Mouse (Mus musculus): ENCODE measurements around the gene Atp2b2. TPM values are rescaled to one million over a fixed set of nuclear protein-coding genes. Genes with fewer than 3 reads are reported as not detected.

The Atp2b2 gene
- polyA plus RNA-seq, 1 experiment from 2014 or later = 1.1 TPM

DNA sequence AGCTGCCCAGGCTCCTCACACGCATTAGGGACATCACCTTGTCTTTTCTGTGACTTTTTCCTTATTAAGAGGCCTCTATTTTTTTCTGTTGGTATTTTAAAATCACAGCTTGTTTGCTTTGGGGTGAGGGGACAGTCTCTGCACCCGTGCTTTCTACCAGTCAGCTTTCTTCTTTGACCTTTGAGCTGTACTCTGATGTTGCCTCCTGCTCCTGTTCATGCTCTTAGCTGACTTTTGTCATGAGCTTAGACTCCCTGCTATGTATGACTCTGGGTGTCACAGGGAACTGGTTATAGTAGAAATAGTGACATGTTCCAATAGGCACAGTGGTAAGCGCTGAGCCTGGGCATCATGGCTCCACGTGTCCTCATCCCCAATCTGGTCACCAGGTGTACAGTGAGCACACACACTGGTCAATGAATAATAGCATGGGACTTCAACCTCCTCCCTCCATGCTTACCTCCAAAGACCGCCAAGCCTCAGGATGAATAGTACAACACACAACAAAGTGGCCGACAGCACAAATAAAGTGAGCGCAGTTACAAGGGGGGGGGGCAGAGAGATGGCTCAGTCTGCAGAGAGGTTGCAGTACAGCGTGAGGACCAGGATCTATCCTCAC, 163.8 kb downstream of the Atp2b2 start:
- Histone ChIP-seq H3K27ac (replicated peaks) (no peak overlapping the region), H3K27me3 (replicated peaks; ENCODE audit: low read depth, poor library complexity, severe bottlenecking) (no peaks in the 10 kb centered on the region), H3K4me3 (no peak overlapping the region), H3K36me3 (replicated peaks) (no peaks in the 10 kb centered on the region), H3K4me1 (no peaks in the 10 kb centered on the region), H3K9me3 (no peaks in the 10 kb centered on the region)
- DNase-seq (ENCODE audit: low spot score) = no peak
- WGBS = 85% methylated on average over 8 of the region's 8 CpGs

DNA sequence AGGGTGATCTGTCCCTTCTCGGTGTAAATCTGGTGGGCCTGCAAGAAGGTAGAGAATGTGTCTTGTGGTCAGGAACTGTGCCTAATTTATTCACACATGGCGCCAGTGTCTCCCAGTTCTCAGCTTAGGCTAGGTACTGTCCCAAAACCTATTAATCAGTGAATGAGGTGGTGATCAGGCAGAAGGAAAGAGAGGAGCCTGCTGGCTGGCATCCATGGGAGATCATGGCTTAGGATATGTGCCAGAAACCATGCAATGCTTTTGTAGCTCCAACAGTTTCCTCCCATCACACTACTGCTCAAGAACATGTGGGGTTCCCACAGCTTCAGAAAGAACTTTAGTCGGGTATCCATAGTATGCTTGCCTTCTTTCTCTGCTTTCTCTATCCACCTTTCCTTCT, 165.8 kb downstream of the Atp2b2 start:
- 84% methylated on average over 3 of the region's 3 CpGs for WGBS
- Histone ChIP-seq H3K36me3 (replicated peaks) (no peaks in the 10 kb centered on the region), H3K4me1 (no peaks in the 10 kb centered on the region), H3K27me3 (replicated peaks; ENCODE audit: low read depth, poor library complexity, severe bottlenecking) (no peaks in the 10 kb centered on the region), H3K9me3 (no peaks in the 10 kb centered on the region), H3K27ac (replicated peaks) (no peak overlapping the region), H3K4me3 (no peak overlapping the region)
- no peak for DNase-seq (ENCODE audit: low spot score)

DNA sequence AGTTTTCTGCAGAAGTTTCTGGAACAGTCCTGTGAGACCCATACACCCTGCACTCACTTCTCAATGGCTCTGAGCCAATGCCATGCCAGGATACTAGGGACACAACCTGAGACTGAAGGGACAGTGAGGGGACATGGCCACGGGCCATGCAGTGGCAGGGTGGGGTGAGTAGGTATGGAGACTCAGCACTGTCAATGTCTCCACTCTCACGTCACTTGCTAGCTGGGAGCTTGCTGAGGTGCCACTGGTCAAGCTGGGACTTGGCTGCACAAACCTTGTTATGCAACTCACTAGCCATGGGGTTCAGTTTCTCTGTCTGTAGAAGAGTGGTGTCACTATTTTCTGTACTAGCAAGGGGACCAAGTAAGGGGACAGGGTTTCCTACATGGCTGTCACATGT, 167.2 kb downstream of the Atp2b2 start:
- DNase-seq (ENCODE audit: low spot score) = no peak
- no peaks in the 10 kb centered on the region for H3K4me1 ChIP-seq
- H3K27me3 ChIP-seq (replicated peaks; ENCODE audit: low read depth, poor library complexity, severe bottlenecking) = no peaks in the 10 kb centered on the region
- 62% methylated on average over 2 of the region's 2 CpGs for WGBS
- no peak overlapping the region for H3K4me3 ChIP-seq
- no peaks in the 10 kb centered on the region for H3K9me3 ChIP-seq
- H3K36me3 ChIP-seq (replicated peaks) = no peaks in the 10 kb centered on the region
- H3K27ac ChIP-seq (replicated peaks) = no peak overlapping the region

DNA sequence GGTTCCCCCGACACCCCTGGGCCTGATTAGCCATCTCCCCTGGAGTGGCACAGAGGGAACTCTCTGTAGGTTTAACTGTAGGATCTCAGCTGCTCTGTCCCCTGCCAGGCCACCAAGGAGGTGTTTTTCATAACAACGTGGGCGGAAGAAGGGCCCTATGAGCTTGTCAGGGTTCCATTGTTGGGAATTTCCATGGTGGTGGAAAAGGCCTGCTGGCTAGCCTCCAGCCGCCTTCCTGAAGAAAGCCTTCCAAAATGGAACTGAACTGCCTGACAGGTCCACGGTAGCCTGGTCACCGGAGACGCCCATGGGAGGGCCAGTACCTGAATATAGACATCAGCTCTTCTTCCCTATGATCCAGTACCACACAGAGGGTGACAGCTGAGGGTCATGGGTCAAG, 169.8 kb downstream of the Atp2b2 start:
- no peak overlapping the region for H3K27ac ChIP-seq (replicated peaks)
- no peak overlapping the region for H3K4me3 ChIP-seq
- no peak for DNase-seq (ENCODE audit: low spot score)
- H3K36me3 ChIP-seq (replicated peaks) = no peaks in the 10 kb centered on the region
- 72% methylated on average over 7 of the region's 7 CpGs for WGBS
- no peaks in the 10 kb centered on the region for H3K9me3 ChIP-seq
- H3K27me3 ChIP-seq (replicated peaks; ENCODE audit: low read depth, poor library complexity, severe bottlenecking) = no peaks in the 10 kb centered on the region
- no peaks in the 10 kb centered on the region for H3K4me1 ChIP-seq

DNA sequence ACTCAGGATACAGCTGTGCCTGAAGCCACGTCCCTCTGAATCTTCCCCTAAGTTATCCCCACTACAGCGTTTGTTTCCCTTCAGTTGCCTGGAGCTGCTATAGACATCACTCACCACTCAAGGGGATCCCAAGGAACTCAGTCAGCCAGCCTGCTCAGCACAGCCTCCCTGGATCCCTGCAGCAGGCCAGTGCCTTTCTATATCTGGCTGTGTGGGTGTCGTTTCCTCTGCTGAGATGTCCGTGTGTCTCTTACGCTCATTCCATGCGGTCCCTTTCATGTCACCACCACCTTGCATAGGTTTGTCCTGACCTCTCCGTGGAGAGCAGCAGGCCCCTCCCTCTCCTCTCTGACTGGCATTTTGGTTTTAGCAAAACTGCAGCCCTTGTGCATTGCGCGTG, 171.6 kb downstream of the Atp2b2 start:
- peaks cover 1% of the 10 kb centered on the region; the same call in 1 of the 2 replicates for H3K4me1 ChIP-seq
- no peaks in the 10 kb centered on the region; the same call in 1 of the 2 replicates for H3K27me3 ChIP-seq (replicated peaks; ENCODE audit: low read depth, poor library complexity, severe bottlenecking)
- H3K27ac ChIP-seq (replicated peaks) = no peak overlapping the region
- H3K36me3 ChIP-seq (replicated peaks) = no peaks in the 10 kb centered on the region
- H3K9me3 ChIP-seq = no peaks in the 10 kb centered on the region
- 80% methylated on average over 9 of the region's 9 CpGs for WGBS
- DNase-seq (ENCODE audit: low spot score) = no peak
- no peak overlapping the region for H3K4me3 ChIP-seq

DNA sequence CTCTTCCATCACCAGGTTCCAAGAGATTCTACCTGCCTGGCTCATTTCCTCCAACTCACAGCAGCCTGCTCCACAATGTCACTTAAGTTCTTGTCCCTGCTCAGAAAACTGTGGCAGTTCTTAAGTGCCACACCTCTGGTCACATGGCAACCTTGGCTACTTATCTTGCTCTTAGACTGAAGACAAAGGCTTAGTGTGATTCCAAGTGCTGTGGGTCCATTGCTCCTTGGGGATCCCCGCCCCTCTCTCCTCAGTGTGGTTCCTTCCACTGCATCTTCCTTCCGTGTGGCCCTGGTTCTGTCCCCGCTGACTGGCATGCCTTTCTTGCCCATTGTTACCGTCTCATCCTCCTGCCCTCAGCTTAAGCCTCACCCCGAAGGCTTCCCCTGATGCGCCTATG, 173.9 kb downstream of the Atp2b2 start:
- no peak overlapping the region for H3K27ac ChIP-seq (replicated peaks)
- no peaks in the 10 kb centered on the region for H3K36me3 ChIP-seq (replicated peaks)
- H3K4me3 ChIP-seq = no peak overlapping the region
- 76% methylated on average over 6 of the region's 6 CpGs for WGBS
- H3K27me3 ChIP-seq (replicated peaks; ENCODE audit: low read depth, poor library complexity, severe bottlenecking) = no peaks in the 10 kb centered on the region; the same call in 1 of the 2 replicates
- H3K4me1 ChIP-seq = peaks cover 3% of the 10 kb centered on the region; the same call in 1 of the 2 replicates
- H3K9me3 ChIP-seq = no peaks in the 10 kb centered on the region
- DNase-seq (ENCODE audit: low spot score) = no peak

DNA sequence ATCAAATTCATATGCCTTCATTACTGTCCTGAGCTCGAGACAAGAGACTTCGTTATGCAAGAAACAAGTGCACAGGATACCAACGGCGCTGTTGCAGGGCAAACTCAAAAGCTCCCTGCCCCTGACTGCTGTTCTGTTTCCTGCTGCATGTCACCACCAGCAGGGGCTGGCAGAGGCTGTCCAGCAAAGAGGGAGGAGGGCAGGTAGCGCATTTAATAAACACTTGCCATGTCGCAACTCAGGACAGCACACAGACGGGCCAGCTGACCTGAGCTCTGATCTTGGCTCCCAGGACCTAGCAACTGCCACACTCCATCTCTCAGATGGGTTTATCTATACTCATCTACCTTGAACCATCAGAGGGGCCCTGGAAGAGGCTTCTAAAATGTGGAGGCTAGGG, 176.7 kb downstream of the Atp2b2 start:
- no peaks in the 10 kb centered on the region; the same call in 1 of the 2 replicates for H3K27me3 ChIP-seq (replicated peaks; ENCODE audit: low read depth, poor library complexity, severe bottlenecking)
- H3K27ac ChIP-seq (replicated peaks) = no peak overlapping the region
- H3K9me3 ChIP-seq = no peaks in the 10 kb centered on the region
- WGBS = 73% methylated on average over 7 of the region's 7 CpGs
- H3K4me1 ChIP-seq = peaks cover 5% of the 10 kb centered on the region
- no peak overlapping the region for H3K4me3 ChIP-seq
- no peaks in the 10 kb centered on the region for H3K36me3 ChIP-seq (replicated peaks)
- DNase-seq (ENCODE audit: low spot score) = no peak

DNA sequence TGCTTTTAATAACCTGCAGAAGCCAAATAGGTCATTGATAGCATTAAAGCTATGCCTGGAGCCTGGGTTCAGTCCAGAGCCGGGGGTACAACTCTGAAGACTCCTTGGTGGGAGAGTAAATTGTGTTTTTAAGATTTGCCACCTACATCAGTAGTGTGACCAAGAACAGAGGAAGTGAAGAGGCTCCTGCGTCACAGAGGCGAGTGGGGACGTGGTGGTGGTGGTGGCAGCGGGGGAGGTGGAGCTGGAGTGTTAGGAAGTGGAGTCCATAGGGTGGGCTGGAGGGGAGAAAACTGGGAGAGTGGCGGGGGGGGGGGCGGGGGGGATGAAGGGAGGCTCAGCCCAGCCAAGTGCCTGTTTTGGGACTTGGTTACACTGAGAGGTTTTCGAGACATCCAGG, 177.6 kb downstream of the Atp2b2 start:
- Histone ChIP-seq H3K9me3 (no peaks in the 10 kb centered on the region), H3K36me3 (replicated peaks) (no peaks in the 10 kb centered on the region), H3K27me3 (replicated peaks; ENCODE audit: low read depth, poor library complexity, severe bottlenecking) (no peaks in the 10 kb centered on the region; the same call in 1 of the 2 replicates), H3K27ac (replicated peaks) (no peak overlapping the region), H3K4me3 (no peak overlapping the region), H3K4me1 (peaks cover 8% of the 10 kb centered on the region)
- 66% methylated on average over 8 of the region's 8 CpGs for WGBS
- DNase-seq (ENCODE audit: low spot score) = no peak

DNA sequence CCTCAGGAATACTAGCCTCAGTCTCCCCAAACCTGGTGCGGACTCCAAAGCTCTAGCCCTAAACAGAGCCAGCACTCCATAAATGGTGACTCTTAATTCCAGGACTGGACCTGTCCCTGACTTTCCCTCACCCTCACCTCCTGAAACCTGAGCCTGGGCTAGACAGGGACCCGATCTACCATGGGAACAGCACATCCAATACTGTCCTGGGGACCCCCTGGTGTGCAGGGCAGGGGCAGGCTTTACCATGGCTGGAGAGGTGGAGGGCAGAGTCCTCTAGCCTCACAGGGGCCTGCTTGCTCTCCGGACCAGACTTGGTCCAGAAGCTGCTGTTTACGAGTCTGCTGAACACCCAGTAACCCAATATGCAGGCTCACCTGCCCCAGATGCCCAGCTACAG, 179.5 kb downstream of the Atp2b2 start:
- DNase-seq (ENCODE audit: low spot score) = no peak
- no peaks in the 10 kb centered on the region for H3K9me3 ChIP-seq
- H3K4me1 ChIP-seq = peaks cover 8% of the 10 kb centered on the region
- no peaks in the 10 kb centered on the region; the same call in 1 of the 2 replicates for H3K27me3 ChIP-seq (replicated peaks; ENCODE audit: low read depth, poor library complexity, severe bottlenecking)
- H3K36me3 ChIP-seq (replicated peaks) = no peaks in the 10 kb centered on the region
- no peak overlapping the region for H3K4me3 ChIP-seq
- 78% methylated on average over 4 of the region's 4 CpGs for WGBS
- H3K27ac ChIP-seq (replicated peaks) = no peak overlapping the region

DNA sequence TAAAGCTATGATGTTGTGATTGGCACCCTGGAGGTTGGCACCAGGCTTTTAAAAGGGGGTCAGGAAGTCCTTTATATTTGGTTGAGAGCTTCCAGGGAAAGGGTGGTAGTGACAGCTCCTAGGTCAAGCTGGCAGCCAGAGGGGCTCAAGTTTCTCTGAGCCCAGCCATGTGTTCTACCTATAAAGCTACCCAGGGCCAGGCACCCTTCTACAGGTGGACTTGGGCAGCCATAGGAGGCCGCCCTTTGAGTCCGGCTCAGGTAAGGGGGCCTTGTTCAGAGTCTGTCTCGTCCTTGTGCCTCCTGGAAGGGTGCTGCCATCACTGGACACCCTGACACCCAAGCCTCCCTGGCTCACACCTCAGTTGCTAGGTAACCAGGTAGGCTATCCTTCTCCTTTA, 180.5 kb downstream of the Atp2b2 start:
- no peak overlapping the region for H3K27ac ChIP-seq (replicated peaks)
- no peak overlapping the region for H3K4me3 ChIP-seq
- H3K4me1 ChIP-seq = peaks cover 8% of the 10 kb centered on the region
- H3K9me3 ChIP-seq = no peaks in the 10 kb centered on the region
- 83% methylated on average over 3 of the region's 3 CpGs for WGBS
- H3K36me3 ChIP-seq (replicated peaks) = no peaks in the 10 kb centered on the region
- no peak for DNase-seq (ENCODE audit: low spot score)
- no peaks in the 10 kb centered on the region; the same call in 1 of the 2 replicates for H3K27me3 ChIP-seq (replicated peaks; ENCODE audit: low read depth, poor library complexity, severe bottlenecking)

DNA sequence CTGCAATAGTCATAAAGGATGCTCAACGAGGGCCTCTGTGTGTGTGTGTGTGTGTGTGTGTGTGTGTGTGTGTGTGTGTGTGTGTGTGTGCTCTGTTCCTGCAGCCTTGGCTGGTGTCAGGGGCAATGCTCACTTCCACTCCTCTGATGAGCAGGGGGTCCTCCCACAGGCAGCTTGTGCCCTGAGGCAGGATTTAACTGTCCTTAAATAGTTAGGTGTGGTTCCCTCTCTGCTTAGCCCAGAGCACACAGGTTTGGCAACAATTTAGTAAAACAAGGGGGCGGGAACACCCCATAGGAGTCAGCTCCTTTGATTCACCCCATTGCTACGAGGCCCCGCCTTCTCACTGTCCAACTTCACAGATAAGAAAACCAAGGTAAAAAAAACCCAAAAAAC, 181.0 kb downstream of the Atp2b2 start:
- no peak overlapping the region for H3K4me3 ChIP-seq
- 70% methylated on average over 4 of the region's 4 CpGs for WGBS
- H3K27me3 ChIP-seq (replicated peaks; ENCODE audit: low read depth, poor library complexity, severe bottlenecking) = no peaks in the 10 kb centered on the region; the same call in 1 of the 2 replicates
- no peaks in the 10 kb centered on the region for H3K36me3 ChIP-seq (replicated peaks)
- H3K9me3 ChIP-seq = no peaks in the 10 kb centered on the region
- no peak overlapping the region for H3K27ac ChIP-seq (replicated peaks)
- no peak for DNase-seq (ENCODE audit: low spot score)
- peaks cover 8% of the 10 kb centered on the region for H3K4me1 ChIP-seq

DNA sequence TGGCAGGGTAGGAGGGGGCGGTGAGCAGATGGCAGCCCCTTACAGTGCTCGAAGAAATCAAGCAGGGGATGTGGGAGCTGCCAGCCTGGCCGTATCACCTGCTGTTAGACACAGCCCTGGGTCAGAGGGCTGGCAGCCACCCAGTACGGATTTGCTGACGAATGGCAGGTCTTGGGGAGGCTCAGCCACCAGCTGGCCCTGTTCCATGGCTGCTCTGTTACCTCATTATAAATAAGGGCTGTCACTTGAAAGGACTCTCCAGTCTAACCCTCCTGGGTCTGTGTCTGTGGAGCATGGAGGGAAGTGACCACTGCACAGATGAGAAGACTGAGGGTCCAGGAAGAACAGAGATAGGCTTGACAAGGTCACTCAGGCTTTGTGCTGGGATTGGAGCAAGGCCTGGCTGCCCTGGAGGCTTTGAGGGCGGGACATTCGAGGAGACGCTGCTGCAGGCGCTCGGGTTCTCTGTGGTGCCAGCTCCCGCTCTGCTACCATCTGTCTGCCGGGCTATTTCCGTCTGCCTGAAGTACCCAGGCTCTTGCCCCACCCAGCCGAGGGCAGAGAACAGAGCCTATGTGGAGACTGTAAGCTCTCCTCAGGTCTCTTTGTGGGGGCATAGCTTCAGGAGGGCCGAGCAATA, 181.6 kb downstream of the Atp2b2 start:
- Histone ChIP-seq H3K27ac (replicated peaks) (no peak overlapping the region), H3K27me3 (replicated peaks; ENCODE audit: low read depth, poor library complexity, severe bottlenecking) (no peaks in the 10 kb centered on the region; the same call in 1 of the 2 replicates), H3K4me1 (peaks cover 8% of the 10 kb centered on the region), H3K9me3 (no peaks in the 10 kb centered on the region), H3K4me3 (no peak overlapping the region), H3K36me3 (replicated peaks) (no peaks in the 10 kb centered on the region)
- WGBS = 68% methylated on average over 15 of the region's 15 CpGs
- DNase-seq (ENCODE audit: low spot score) = no peak

DNA sequence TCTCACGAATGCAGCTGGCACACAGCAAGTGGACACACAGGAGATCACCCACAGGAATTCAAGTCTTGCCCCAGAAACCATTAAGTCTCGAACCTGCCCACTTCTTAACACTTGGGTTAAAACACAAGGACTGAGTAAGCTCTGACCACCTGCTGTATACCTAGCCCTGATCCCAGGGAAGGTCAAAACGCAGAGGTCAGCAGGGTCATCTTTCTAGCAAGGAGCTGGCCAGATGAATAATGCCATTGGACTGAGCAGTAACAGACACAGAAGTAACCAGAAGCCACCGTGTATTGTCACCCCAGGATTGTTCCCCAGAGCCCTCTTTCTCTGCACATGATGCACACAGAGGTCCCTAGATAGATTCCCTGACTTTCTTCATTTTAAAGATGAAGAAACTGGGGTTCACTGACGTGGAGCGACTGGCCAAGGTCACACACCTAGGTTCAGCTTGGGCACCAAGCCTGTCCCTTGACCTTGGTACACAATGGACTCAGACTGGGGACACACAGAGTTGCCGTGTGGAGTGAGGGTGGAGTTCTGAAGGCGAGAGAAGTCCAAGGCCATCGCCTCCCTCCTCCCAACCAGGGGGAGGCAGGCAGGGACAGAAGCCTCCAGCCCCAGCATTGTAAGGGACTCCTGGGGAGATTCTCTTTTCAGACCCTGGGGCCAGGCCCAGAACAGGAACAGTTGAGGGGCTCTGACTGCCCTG, 182.2 kb downstream of the Atp2b2 start:
- no peaks in the 10 kb centered on the region for H3K27me3 ChIP-seq (replicated peaks; ENCODE audit: low read depth, poor library complexity, severe bottlenecking)
- no peak overlapping the region for H3K4me3 ChIP-seq
- peaks cover 5% of the 10 kb centered on the region; the same call in 1 of the 2 replicates for H3K4me1 ChIP-seq
- 73% methylated on average over 9 of the region's 9 CpGs for WGBS
- H3K36me3 ChIP-seq (replicated peaks) = no peaks in the 10 kb centered on the region
- no peak for DNase-seq (ENCODE audit: low spot score)
- no peaks in the 10 kb centered on the region for H3K9me3 ChIP-seq
- no peak overlapping the region for H3K27ac ChIP-seq (replicated peaks)
